Mouse (Mus musculus) testis, adult 2 months (tissue): ENCODE measurements around the gene Timp3. TPM values are rescaled to one million over a fixed set of nuclear protein-coding genes. Genes with fewer than 3 reads are reported as not detected.

ENCODE experiments used
- H3K27ac ChIP-seq: fragments of 200-500 bp; 2 replicates; pipeline ENCODE4 v1.5.1; 2012; ENCODE audit warnings: low read depth, low read length; ENCODE audit not compliant: control insufficient read depth, insufficient read depth
- H3K27me3 ChIP-seq: fragments of 200-500 bp; 2 replicates; pipeline ENCODE4 v1.6.1; 2012; ENCODE audit warnings: mild to moderate bottlenecking, low read length, moderate library complexity; ENCODE audit not compliant: control insufficient read depth, insufficient read depth
- H3K36me3 ChIP-seq: fragments of 200-500 bp; 2 replicates; pipeline ENCODE4 v1.6.1; 2012; ENCODE audit warnings: mild to moderate bottlenecking, low read length; ENCODE audit not compliant: control insufficient read depth, insufficient read depth
- H3K4me1 ChIP-seq: fragments of 200-500 bp; 2 replicates; pipeline ENCODE4 v1.6.1; 2012; ENCODE audit warnings: low read length; ENCODE audit not compliant: control insufficient read depth, insufficient read depth
- H3K4me3 ChIP-seq: fragments of 200-500 bp; 2 replicates; pipeline ENCODE4 v1.5.1; 2012; ENCODE audit warnings: low read depth, mild to moderate bottlenecking, low read length, moderate library complexity, mixed read lengths; ENCODE audit not compliant: control insufficient read depth
- CTCF ChIP-seq: fragments of 200-500 bp; IDR thresholded peaks from 2 replicates; pipeline ENCODE4 v1.5.1; 2012; ENCODE audit warnings: low read depth, mild to moderate bottlenecking, inconsistent platforms, low read length, moderate library complexity; ENCODE audit not compliant: control insufficient read depth, insufficient read depth, insufficient replicate concordance
- POLR2A ChIP-seq: fragments of 200-500 bp; IDR thresholded peaks from 2 replicates; pipeline ENCODE4 v1.6.1; 2012; ENCODE audit warnings: low read depth, mild to moderate bottlenecking, inconsistent platforms, low read length, moderate library complexity; ENCODE audit not compliant: control insufficient read depth
- polyA plus RNA-seq: library from polyadenylated mRNA; depleted of rRNA; stranded (reverse); fragments of >200 nt; gene quantifications from 2 replicates; pipeline ENCODE4 v1.2.3, GENCODE M21; 2012

Timp3 gene
- polyA plus RNA-seq, 1 experiment = 12.0 TPM

- no peaks in the 10 kb centered on the region for H3K4me1 ChIP-seq
- no peak overlapping the region for H3K27ac ChIP-seq
- H3K27me3 ChIP-seq = no peaks in the 10 kb centered on the region
- no peak overlapping the region for H3K4me3 ChIP-seq
- TF ChIP-seq CTCF = no peak
- TF ChIP-seq POLR2A = no peak
- H3K36me3 ChIP-seq = no peaks in the 10 kb centered on the region
Observed at GRCm38 (mm10) chr10:86319526-86319925, 19.4 kb downstream of the Timp3 start.

GRCm38 (mm10) chr10:86320204-86320603, 20.0 kb downstream of the Timp3 start:
- no peaks in the 10 kb centered on the region for H3K27me3 ChIP-seq
- no peaks in the 10 kb centered on the region for H3K4me1 ChIP-seq
- no peak overlapping the region for H3K27ac ChIP-seq
- TF ChIP-seq POLR2A (no peak), CTCF (no peak)
- H3K4me3 ChIP-seq = no peak overlapping the region
- H3K36me3 ChIP-seq = no peaks in the 10 kb centered on the region

- no peaks in the 10 kb centered on the region for H3K4me1 ChIP-seq
- TF ChIP-seq CTCF (no peak), POLR2A (no peak)
- no peak overlapping the region for H3K27ac ChIP-seq
- H3K27me3 ChIP-seq = no peaks in the 10 kb centered on the region
- no peak overlapping the region for H3K4me3 ChIP-seq
- no peaks in the 10 kb centered on the region for H3K36me3 ChIP-seq
Observed at GRCm38 (mm10) chr10:86321194-86321593, 21.0 kb downstream of the Timp3 start.

- no peak for TF ChIP-seq POLR2A
- no peaks in the 10 kb centered on the region for H3K27me3 ChIP-seq
- no peaks in the 10 kb centered on the region for H3K4me1 ChIP-seq
- H3K27ac ChIP-seq = no peak overlapping the region
- no peaks in the 10 kb centered on the region for H3K36me3 ChIP-seq
- H3K4me3 ChIP-seq = no peak overlapping the region
Observed at GRCm38 (mm10) chr10:86322006-86322405, 21.8 kb downstream of the Timp3 start.

GRCm38 (mm10) chr10:86323275-86323994, 23.3 kb downstream of the Timp3 start:
- Histone ChIP-seq H3K4me1 (no peaks in the 10 kb centered on the region), H3K27me3 (no peaks in the 10 kb centered on the region), H3K4me3 (no peak overlapping the region), H3K36me3 (no peaks in the 10 kb centered on the region), H3K27ac (no peak overlapping the region)
- TF ChIP-seq POLR2A (no peak), CTCF (no peak)

- H3K27ac ChIP-seq = no peak overlapping the region
- TF ChIP-seq CTCF (no peak), POLR2A (no peak)
- no peaks in the 10 kb centered on the region for H3K36me3 ChIP-seq
- no peaks in the 10 kb centered on the region for H3K27me3 ChIP-seq
- no peaks in the 10 kb centered on the region for H3K4me1 ChIP-seq
- no peak overlapping the region for H3K4me3 ChIP-seq
Observed at GRCm38 (mm10) chr10:86325272-86325671, 25.1 kb downstream of the Timp3 start.

- no peak overlapping the region for H3K27ac ChIP-seq
- H3K4me1 ChIP-seq = no peaks in the 10 kb centered on the region
- H3K36me3 ChIP-seq = no peaks in the 10 kb centered on the region
- no peak overlapping the region for H3K4me3 ChIP-seq
- TF ChIP-seq POLR2A (no peak), CTCF (no peak)
- no peaks in the 10 kb centered on the region for H3K27me3 ChIP-seq
Observed at GRCm38 (mm10) chr10:86328143-86328542, 28.0 kb downstream of the Timp3 start.

- TF ChIP-seq CTCF = no peak
- TF ChIP-seq POLR2A = no peak
- no peaks in the 10 kb centered on the region for H3K27me3 ChIP-seq
Observed at GRCm38 (mm10) chr10:86328691-86329090, 28.5 kb downstream of the Timp3 start.

More at GRCm38 (mm10) chr10:86328691-86329090, 28.5 kb downstream of the Timp3 start:
- no peaks in the 10 kb centered on the region for H3K36me3 ChIP-seq
- H3K4me3 ChIP-seq = no peak overlapping the region
- H3K27ac ChIP-seq = no peak overlapping the region
- no peaks in the 10 kb centered on the region for H3K4me1 ChIP-seq
